Mouse (Mus musculus): ENCODE data around the gene Ltbp3. TPM values are rescaled to one million over a fixed set of nuclear protein-coding genes. Genes with fewer than 3 reads are reported as not detected.

Ltbp3 gene
- polyA plus RNA-seq, 1 experiment = 0.09 TPM

GRCm38 (mm10) chr19:5727701-5728100, 13.0 kb upstream of the Ltbp3 start:
- H3K36me3 ChIP-seq (ENCODE audit: control insufficient read depth) = peaks cover 76% of the 10 kb centered on the region
- TF ChIP-seq GATA1 (IDR thresholded peaks at IDR 0.05; ENCODE audit: low read length) (no peak), TAL1 (IDR thresholded peaks at IDR 0.05; ENCODE audit: low read length) (no peak)
- H3K4me1 ChIP-seq (ENCODE audit: control insufficient read depth) = peaks cover 84% of the 10 kb centered on the region
- no peaks in the 10 kb centered on the region for H3K27me3 ChIP-seq (ENCODE audit: control insufficient read depth)
- no peaks in the 10 kb centered on the region for H3K9me3 ChIP-seq (ENCODE audit: control insufficient read depth, low read length)
- peak overlapping the region; percentile 74 for H3K4me3 ChIP-seq (replicated peaks)

GRCm38 (mm10) chr19:5728631-5729443, 11.9 kb upstream of the Ltbp3 start:
- Histone ChIP-seq H3K9me3 (ENCODE audit: control insufficient read depth, low read length) (no peaks in the 10 kb centered on the region), H3K36me3 (ENCODE audit: control insufficient read depth) (peaks cover 65% of the 10 kb centered on the region), H3K4me3 (replicated peaks) (peak overlapping the region; percentile 74), H3K4me1 (ENCODE audit: control insufficient read depth) (peaks cover 72% of the 10 kb centered on the region), H3K27me3 (ENCODE audit: control insufficient read depth) (peaks cover 3% of the 10 kb centered on the region)
- TF ChIP-seq TAL1 (IDR thresholded peaks at IDR 0.05; ENCODE audit: low read length) = no peak
- TF ChIP-seq GATA1 (IDR thresholded peaks at IDR 0.05; ENCODE audit: low read length) = no peak

- Histone ChIP-seq H3K36me3 (ENCODE audit: control insufficient read depth) (peaks cover 59% of the 10 kb centered on the region), H3K4me3 (replicated peaks) (peak within 1 kb of the TSS; percentile 74), H3K27me3 (ENCODE audit: control insufficient read depth) (peaks cover 3% of the 10 kb centered on the region), H3K9me3 (ENCODE audit: control insufficient read depth, low read length) (no peaks in the 10 kb centered on the region), H3K4me1 (ENCODE audit: control insufficient read depth) (peaks cover 67% of the 10 kb centered on the region)
- TF ChIP-seq TAL1 (IDR thresholded peaks at IDR 0.05; ENCODE audit: low read length) (no peak), GATA1 (IDR thresholded peaks at IDR 0.05; ENCODE audit: low read length) (no peak)
These were observed 11.3 kb upstream of the Ltbp3 start, which contains the start of gene Fam89b for GRCm38 (mm10) chr19:5729444-5729815. Fam89b (minus strand) TSS chr19:5729653.

GRCm38 (mm10) chr19:5730314-5731186, 10.2 kb upstream of the Ltbp3 start:
- H3K27me3 ChIP-seq (ENCODE audit: control insufficient read depth) = peaks cover 11% of the 10 kb centered on the region
- peak overlapping the region; percentile 74 for H3K4me3 ChIP-seq (replicated peaks)
- H3K4me1 ChIP-seq (ENCODE audit: control insufficient read depth) = peaks cover 62% of the 10 kb centered on the region
- no peaks in the 10 kb centered on the region for H3K9me3 ChIP-seq (ENCODE audit: control insufficient read depth, low read length)
- TF ChIP-seq TAL1 (IDR thresholded peaks at IDR 0.05; ENCODE audit: low read length) (no peak), GATA1 (IDR thresholded peaks at IDR 0.05; ENCODE audit: low read length) (no peak)
- H3K36me3 ChIP-seq (ENCODE audit: control insufficient read depth) = peaks cover 48% of the 10 kb centered on the region

- TF ChIP-seq TAL1 (IDR thresholded peaks at IDR 0.05; ENCODE audit: low read length) = no peak
- TF ChIP-seq GATA1 (IDR thresholded peaks at IDR 0.05; ENCODE audit: low read length) = no peak
- Histone ChIP-seq H3K4me1 (ENCODE audit: control insufficient read depth) (peaks cover 59% of the 10 kb centered on the region), H3K27me3 (ENCODE audit: control insufficient read depth) (peaks cover 20% of the 10 kb centered on the region), H3K4me3 (replicated peaks) (peak overlapping the region; percentile 74), H3K36me3 (ENCODE audit: control insufficient read depth) (peaks cover 43% of the 10 kb centered on the region), H3K9me3 (ENCODE audit: control insufficient read depth, low read length) (no peaks in the 10 kb centered on the region)
These were observed 9.3 kb upstream of the Ltbp3 start for GRCm38 (mm10) chr19:5731264-5731978.

- Histone ChIP-seq H3K27me3 (ENCODE audit: control insufficient read depth) (peaks cover 43% of the 10 kb centered on the region), H3K4me3 (replicated peaks) (no peak overlapping the region), H3K36me3 (ENCODE audit: control insufficient read depth) (peaks cover 23% of the 10 kb centered on the region), H3K9me3 (ENCODE audit: control insufficient read depth, low read length) (no peaks in the 10 kb centered on the region), H3K4me1 (ENCODE audit: control insufficient read depth) (peaks cover 30% of the 10 kb centered on the region)
- TF ChIP-seq TAL1 (IDR thresholded peaks at IDR 0.05; ENCODE audit: low read length) = no peak
- no peak for TF ChIP-seq GATA1 (IDR thresholded peaks at IDR 0.05; ENCODE audit: low read length)
These were observed 6.4 kb upstream of the Ltbp3 start for GRCm38 (mm10) chr19:5734325-5734724.

GRCm38 (mm10) chr19:5739446-5739845, 1.3 kb upstream of the Ltbp3 start:
- Histone ChIP-seq H3K27me3 (ENCODE audit: control insufficient read depth) (peaks cover 91% of the 10 kb centered on the region), H3K9me3 (ENCODE audit: control insufficient read depth, low read length) (peaks cover 2% of the 10 kb centered on the region; the same call in 1 of the 2 replicates), H3K4me3 (replicated peaks) (no peak overlapping the region), H3K4me1 (ENCODE audit: control insufficient read depth) (no peaks in the 10 kb centered on the region; the same call in none of the 2 replicates), H3K36me3 (ENCODE audit: control insufficient read depth) (no peaks in the 10 kb centered on the region)
- no peak for TF ChIP-seq TAL1 (IDR thresholded peaks at IDR 0.05; ENCODE audit: low read length)

- Histone ChIP-seq H3K9me3 (ENCODE audit: control insufficient read depth, low read length) (peaks cover 2% of the 10 kb centered on the region; the same call in 1 of the 2 replicates), H3K4me3 (replicated peaks) (peak overlapping the region; percentile 16), H3K27me3 (ENCODE audit: control insufficient read depth) (peaks cover 94% of the 10 kb centered on the region), H3K36me3 (ENCODE audit: control insufficient read depth) (no peaks in the 10 kb centered on the region), H3K4me1 (ENCODE audit: control insufficient read depth) (peaks cover 12% of the 10 kb centered on the region)
- no peak for TF ChIP-seq GATA1 (IDR thresholded peaks at IDR 0.05; ENCODE audit: low read length)
- no peak for TF ChIP-seq TAL1 (IDR thresholded peaks at IDR 0.05; ENCODE audit: low read length)
These were observed 1.0 kb downstream of the Ltbp3 start for GRCm38 (mm10) chr19:5741641-5742240.

All from erythroblast, embryonic 14.5 days (primary cell).